Mouse (Mus musculus) ES-Bruce4 (cell line): ENCODE measurements around the gene Hspb7. TPM values are rescaled to one million over a fixed set of nuclear protein-coding genes. Genes with fewer than 3 reads are reported as not detected.
A peak's percentile ranks its signal among the peaks of the same experiment; 100 is the strongest.

Experiments
- H3K27ac ChIP-seq: 2 replicates; pipeline ENCODE4 v1.5.1; 2012; ENCODE audit warnings: low read length, inconsistent platforms; ENCODE audit not compliant: insufficient read depth
- H3K27me3 ChIP-seq: 2 replicates; pipeline ENCODE4 v1.6.1; 2012; ENCODE audit warnings: mild to moderate bottlenecking, low read length, inconsistent platforms; ENCODE audit not compliant: control insufficient read depth, poor library complexity, insufficient read depth, severe bottlenecking
- H3K36me3 ChIP-seq: 2 replicates; pipeline ENCODE4 v1.6.1; 2012; ENCODE audit warnings: inconsistent platforms, mild to moderate bottlenecking, low read length, moderate library complexity; ENCODE audit not compliant: control insufficient read depth, poor library complexity, insufficient read depth, severe bottlenecking
- H3K4me1 ChIP-seq: one replicate; pipeline ENCODE4 v1.8.1; 2011; ENCODE audit warnings: low read length; ENCODE audit not compliant: control insufficient read depth, insufficient read depth
- H3K4me3 ChIP-seq: 2 replicates; pipeline ENCODE4 v1.5.1; 2011; ENCODE audit warnings: low read depth, mild to moderate bottlenecking, low read length
- H3K9ac ChIP-seq: 2 replicates; pipeline ENCODE4 v1.6.1; 2012; ENCODE audit warnings: low read depth, mild to moderate bottlenecking, inconsistent platforms; ENCODE audit not compliant: poor library complexity, severe bottlenecking
- H3K9me3 ChIP-seq: replicated peaks from 2 replicates; pipeline ENCODE4 v1.6.1; 2012; ENCODE audit warnings: mild to moderate bottlenecking, low read length, inconsistent platforms; ENCODE audit not compliant: control insufficient read depth, poor library complexity, insufficient read depth, severe bottlenecking
- CTCF ChIP-seq: IDR thresholded peaks from one replicate; pipeline ENCODE4 v1.8.1; 2011; ENCODE audit warnings: low read depth, low read length
- EP300 ChIP-seq: IDR thresholded peaks from 2 replicates; pipeline ENCODE4 v1.6.1; 2011; ENCODE audit warnings: low read depth, low read length; ENCODE audit not compliant: insufficient read depth
- POLR2A ChIP-seq: IDR thresholded peaks from one replicate; pipeline ENCODE4 v1.8.1; 2011; ENCODE audit warnings: low read length; ENCODE audit not compliant: insufficient read depth
- polyA plus RNA-seq: library from polyadenylated mRNA; stranded (reverse); fragments of >200 nt; gene quantifications from 2 replicates; pipeline ENCODE4 v1.2.4, GENCODE M21; 2011; ENCODE audit warnings: low read depth; ENCODE audit not compliant: missing spikeins, insufficient read depth, insufficient read length

The Hspb7 gene
- polyA plus RNA-seq, 1 experiment, result not detected

DNA sequence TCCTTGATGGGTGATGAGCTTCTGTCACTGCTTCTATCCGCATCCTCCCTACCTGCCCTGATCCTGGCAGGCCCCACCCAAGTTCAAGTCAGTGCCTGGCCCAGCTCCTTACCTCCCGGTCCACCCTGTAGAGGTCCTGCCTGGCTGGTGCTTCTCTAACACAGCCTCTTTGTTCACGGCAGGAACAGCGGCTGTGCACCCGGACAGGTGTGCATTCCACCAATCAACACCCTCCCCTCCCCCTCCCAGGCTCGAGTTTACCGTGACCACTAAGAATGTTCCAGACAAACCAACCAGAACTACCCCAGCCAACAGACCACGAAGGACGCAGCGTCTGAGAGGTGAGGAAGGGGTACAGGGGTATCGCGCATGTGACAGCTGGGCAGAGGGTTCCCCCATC lies 22.0 kb upstream of the Hspb7 start, which contains the start of gene Clcnka:
Gene Clcnka (minus strand): TSS at position 180 of the 400 bp plus-strand sequence.
- Histone ChIP-seq H3K9me3 (no peaks in the 10 kb centered on the region), H3K36me3 (no peaks in the 10 kb centered on the region), H3K9ac (no peak within 1 kb of the TSS), H3K27ac (no peak within 1 kb of the TSS), H3K4me1 (peaks cover 3% of the 10 kb centered on the region), H3K4me3 (no peak within 1 kb of the TSS), H3K27me3 (no peaks in the 10 kb centered on the region)
- TF ChIP-seq CTCF, result no peak
- no peak for TF ChIP-seq POLR2A
- TF ChIP-seq EP300, result no peak

DNA sequence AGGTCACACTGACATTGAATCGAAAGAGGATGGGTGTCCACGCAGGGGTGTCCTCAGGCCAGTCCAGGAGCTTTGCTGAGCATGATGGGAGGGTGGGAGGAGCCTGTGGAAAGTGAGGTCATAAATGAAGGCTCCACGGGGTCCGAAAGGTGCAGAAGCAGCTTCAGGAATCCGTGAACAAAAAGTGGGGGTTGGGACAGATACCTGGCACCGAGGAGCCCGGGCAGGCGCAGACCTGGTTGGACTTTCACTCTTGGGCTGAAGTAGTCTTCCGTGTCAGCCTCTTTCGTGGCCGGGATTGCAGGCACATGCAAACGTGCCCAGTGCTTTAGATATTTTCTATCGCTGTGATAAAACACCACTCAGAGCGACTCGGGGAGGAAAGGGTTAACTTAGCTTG lies 20.4 kb upstream of the Hspb7 start:
- TF ChIP-seq EP300, result no peak

DNA sequence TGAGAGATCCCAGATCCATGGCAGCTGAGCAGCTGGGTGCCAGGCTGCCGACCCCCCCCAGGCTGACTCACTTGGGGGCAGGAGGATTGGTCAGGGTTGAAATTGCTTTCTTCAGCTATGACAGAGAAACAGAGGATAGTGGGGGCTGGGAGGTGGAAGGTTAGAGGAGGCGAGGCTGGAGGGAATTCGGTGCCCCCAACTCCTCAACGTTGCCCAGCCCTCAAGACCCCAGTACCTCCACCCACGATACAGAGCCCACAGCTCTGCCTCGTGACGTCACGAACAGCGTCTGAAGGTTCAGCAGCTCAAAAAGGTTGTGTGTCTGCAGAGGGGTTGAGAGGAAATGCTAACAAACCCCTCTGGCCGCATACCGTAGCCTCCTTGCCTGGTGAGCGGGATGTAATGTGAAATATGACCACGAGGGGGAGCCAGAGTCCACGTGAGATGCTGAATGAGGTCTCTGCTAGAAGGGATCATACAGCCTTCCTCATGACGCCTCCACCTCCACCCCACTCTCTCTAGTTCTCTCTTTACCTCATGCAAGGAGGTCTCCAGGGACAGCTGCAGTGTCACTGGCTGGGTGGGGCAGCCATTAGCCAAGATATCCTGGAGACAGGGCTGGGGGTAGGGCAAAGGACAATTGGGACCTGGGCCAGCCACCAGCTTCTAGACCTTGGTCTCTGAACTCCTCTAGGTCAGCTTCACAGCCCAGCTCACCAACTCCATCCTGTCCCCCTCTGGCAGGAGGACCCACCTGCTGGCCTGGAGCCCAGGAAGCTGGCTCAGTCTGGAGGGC lies 15.9 kb upstream of the Hspb7 start:
- H3K36me3 ChIP-seq, result no peaks in the 10 kb centered on the region
- H3K27ac ChIP-seq, result no peak overlapping the region
- no peaks in the 10 kb centered on the region for H3K4me1 ChIP-seq
- no peak for TF ChIP-seq POLR2A
- TF ChIP-seq CTCF, result peak; percentile 98
- no peak overlapping the region for H3K9ac ChIP-seq
- no peaks in the 10 kb centered on the region for H3K9me3 ChIP-seq
- H3K4me3 ChIP-seq, result no peak overlapping the region
- H3K27me3 ChIP-seq, result no peaks in the 10 kb centered on the region

More for the DNA sequence above, 20.4 kb upstream of the Hspb7 start:
- no peaks in the 10 kb centered on the region for H3K36me3 ChIP-seq
- peaks cover 2% of the 10 kb centered on the region for H3K4me1 ChIP-seq
- H3K9me3 ChIP-seq, result no peaks in the 10 kb centered on the region
- H3K27ac ChIP-seq, result no peak overlapping the region
- H3K4me3 ChIP-seq, result no peak overlapping the region
- H3K9ac ChIP-seq, result no peak overlapping the region
- H3K27me3 ChIP-seq, result no peaks in the 10 kb centered on the region

DNA sequence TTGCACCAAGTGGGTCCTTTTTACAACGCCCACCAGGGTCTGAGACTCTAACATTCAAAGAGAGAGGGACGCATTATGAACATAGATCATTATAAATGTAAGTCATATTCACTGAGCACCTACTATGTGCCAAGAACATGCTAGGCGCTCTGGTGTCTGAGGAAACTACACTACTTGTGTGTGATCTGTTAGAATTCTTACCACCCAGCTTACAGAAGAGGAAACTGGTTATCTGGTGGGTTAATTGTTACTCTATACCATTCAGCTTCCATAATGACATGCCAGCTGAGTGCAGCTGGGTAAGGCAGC lies 15.3 kb upstream of the Hspb7 start:
- Histone ChIP-seq H3K36me3 (no peaks in the 10 kb centered on the region), H3K27ac (no peak overlapping the region), H3K9ac (no peak overlapping the region), H3K27me3 (no peaks in the 10 kb centered on the region), H3K4me3 (no peak overlapping the region), H3K9me3 (no peaks in the 10 kb centered on the region), H3K4me1 (no peaks in the 10 kb centered on the region)
- TF ChIP-seq EP300, result no peak
- no peak for TF ChIP-seq POLR2A
- TF ChIP-seq CTCF, result no peak

DNA sequence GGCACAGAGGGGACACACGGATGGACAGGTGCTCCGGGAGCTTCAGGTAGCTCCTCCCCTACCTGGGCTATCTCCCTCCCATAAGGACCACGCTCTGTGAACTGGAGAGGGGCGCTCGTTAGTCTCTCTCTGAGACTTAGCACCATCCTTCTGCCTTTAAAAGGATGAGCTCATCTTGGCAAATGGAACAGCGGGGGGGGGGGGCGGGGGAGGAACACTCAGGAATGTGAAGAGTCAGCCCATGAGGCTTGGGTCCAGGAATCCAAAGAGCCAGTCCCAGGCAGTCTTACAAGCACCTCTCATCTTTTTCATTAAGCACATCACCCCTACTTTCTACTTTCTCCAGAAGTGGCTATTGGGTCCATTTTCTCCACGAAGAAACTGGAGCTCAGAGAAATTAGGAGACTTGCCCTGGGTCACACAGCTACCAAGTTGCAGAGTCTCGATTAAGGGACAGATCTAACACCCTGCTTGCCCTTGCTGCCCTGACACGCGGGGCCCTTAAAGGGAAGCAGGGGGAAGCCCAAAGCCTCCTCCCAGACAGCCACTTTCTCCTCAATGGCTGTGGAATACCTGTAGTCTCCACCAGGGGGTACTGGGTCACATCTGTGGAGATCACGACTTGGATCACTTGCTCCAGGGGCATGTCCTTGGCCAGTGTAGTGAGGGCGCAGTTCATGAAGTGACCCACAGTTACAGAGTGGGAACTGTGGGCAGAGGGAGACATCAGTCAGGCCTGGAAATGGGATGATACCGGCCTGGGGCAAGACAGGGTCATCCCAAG lies 13.9 kb upstream of the Hspb7 start:
- Histone ChIP-seq H3K9ac (no peak overlapping the region), H3K9me3 (no peaks in the 10 kb centered on the region), H3K27me3 (no peaks in the 10 kb centered on the region), H3K27ac (no peak overlapping the region), H3K36me3 (no peaks in the 10 kb centered on the region), H3K4me3 (no peak overlapping the region), H3K4me1 (no peaks in the 10 kb centered on the region)
- TF ChIP-seq POLR2A, result no peak
- TF ChIP-seq EP300, result no peak
- peak; percentile 46 for TF ChIP-seq CTCF

DNA sequence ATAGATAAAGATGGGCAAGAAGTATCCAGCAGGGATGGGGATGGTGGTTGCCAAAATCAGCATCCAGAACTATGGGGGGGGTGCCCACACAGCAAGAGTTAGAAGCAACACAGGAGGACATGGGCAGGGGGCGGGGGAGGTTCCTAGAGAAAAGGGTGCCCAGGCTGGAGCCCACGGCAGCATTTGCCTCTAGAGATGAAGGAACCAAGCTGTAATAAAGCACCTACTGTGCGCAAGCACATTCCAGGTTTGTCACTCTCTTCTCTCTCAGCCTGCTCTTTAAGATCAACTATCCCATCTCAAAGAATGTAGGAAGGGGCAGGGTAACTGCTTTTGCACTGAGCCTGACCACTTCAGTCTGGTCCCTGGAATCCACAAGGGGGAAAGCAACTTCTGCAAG lies 12.0 kb upstream of the Hspb7 start:
- Histone ChIP-seq H3K4me1 (no peaks in the 10 kb centered on the region), H3K4me3 (no peak overlapping the region), H3K36me3 (no peaks in the 10 kb centered on the region), H3K27ac (no peak overlapping the region), H3K9me3 (no peaks in the 10 kb centered on the region), H3K27me3 (no peaks in the 10 kb centered on the region), H3K9ac (no peak overlapping the region)
- TF ChIP-seq EP300, result no peak
- TF ChIP-seq CTCF, result no peak
- no peak for TF ChIP-seq POLR2A
